In the genomic region with DNA sequence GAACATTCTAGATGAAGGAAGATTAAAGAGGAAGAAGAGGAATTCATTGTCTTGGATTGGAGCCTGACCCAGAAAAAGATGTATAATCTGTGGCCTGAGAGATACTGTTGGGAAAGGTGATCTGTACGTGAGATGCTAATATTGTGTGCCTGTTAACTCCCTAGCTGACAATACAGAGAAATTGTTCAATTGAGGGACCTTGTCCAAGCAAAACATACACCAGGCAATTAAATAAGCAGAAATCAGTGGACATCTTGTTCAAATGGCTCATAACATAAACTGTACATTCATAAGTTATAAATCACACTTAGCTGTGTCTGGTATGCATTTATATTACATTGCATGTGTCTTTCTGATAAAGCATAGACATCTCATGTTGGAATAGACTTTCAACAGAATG, we compare ENCODE assay signal across 30 mouse cellular contexts.
"Had no signal": no experiment of that assay in that cellular context is flagged by ENCODE, and none has a peak within 500 bp of the region (broad histone marks: within the 10 kb centered on the region; RNA-seq: fewer than 3 reads in every experiment).

No protein-coding gene starts in this region.

- H3K36me3 ChIP-seq: limb, embryonic 10.5 days; limb, embryonic 12.5 days; limb, embryonic 13.5 days; limb, embryonic 15.5 days; liver, embryonic 12.5 days; liver, embryonic 13.5 days; liver, embryonic 15.5 days; lung, embryonic 15.5 days; midbrain, embryonic 10.5 days; midbrain, embryonic 12.5 days; midbrain, embryonic 15.5 days; neural tube, embryonic 12.5 days had no signal

- H3K4me2 ChIP-seq: limb, embryonic 12.5 days; limb, embryonic 13.5 days; limb, embryonic 15.5 days; liver, embryonic 11.5 days; liver, embryonic 12.5 days; liver, embryonic 13.5 days; liver, embryonic 15.5 days; lung, embryonic 14.5 days; lung, embryonic 15.5 days; midbrain, embryonic 12.5 days; midbrain, embryonic 15.5 days; neural tube, embryonic 12.5 days had no signal

- H3K9me3 ChIP-seq: limb, embryonic 15.5 days; lung, embryonic 15.5 days; midbrain, embryonic 12.5 days; midbrain, embryonic 15.5 days; neural tube, embryonic 12.5 days had no signal

- ATAC-seq: liver, embryonic 12.5 days; liver, postnatal 0 days; lung, postnatal 0 days; midbrain, embryonic 15.5 days; midbrain, embryonic 16.5 days had no signal

- H3K4me1 ChIP-seq: limb, embryonic 10.5 days; limb, embryonic 12.5 days; liver, embryonic 12.5 days; liver, embryonic 13.5 days; liver, embryonic 15.5 days; lung, embryonic 15.5 days; midbrain, embryonic 10.5 days; midbrain, embryonic 12.5 days; midbrain, embryonic 15.5 days; neural tube, embryonic 12.5 days had no signal

- H3K4me3 ChIP-seq: left cerebral cortex, adult 2 months; limb, embryonic 10.5 days; limb, embryonic 12.5 days; limb, embryonic 13.5 days; limb, embryonic 15.5 days; liver, embryonic 12.5 days; liver, embryonic 13.5 days; liver, embryonic 15.5 days; lung, embryonic 15.5 days; megakaryocyte, embryonic 14.5 days; midbrain, embryonic 10.5 days; midbrain, embryonic 12.5 days; midbrain, embryonic 15.5 days; myocyte; neural tube, embryonic 12.5 days had no signal

- H3K27ac ChIP-seq: left cerebral cortex, adult 2 months; limb, embryonic 10.5 days; limb, embryonic 12.5 days; limb, embryonic 13.5 days; limb, embryonic 15.5 days; liver, embryonic 12.5 days; liver, embryonic 13.5 days; liver, embryonic 14.5 days; liver, embryonic 15.5 days; lung, embryonic 15.5 days; macrophage; midbrain, embryonic 10.5 days; midbrain, embryonic 12.5 days; midbrain, embryonic 15.5 days; neural tube, embryonic 12.5 days had no signal

- H3K9ac ChIP-seq: limb, embryonic 12.5 days; limb, embryonic 13.5 days; limb, embryonic 15.5 days; liver, embryonic 12.5 days; liver, embryonic 13.5 days; liver, embryonic 14.5 days; liver, embryonic 15.5 days; liver, postnatal 0 days; lung, embryonic 14.5 days; lung, embryonic 15.5 days; midbrain, embryonic 12.5 days; midbrain, embryonic 15.5 days; neural tube, embryonic 12.5 days had no signal

- DNase-seq: liver; liver, embryonic 13.5 days; liver, postnatal 0 days; lung, adult 18-20 months; lung, adult 2 months; lung, embryonic 14.5 days; lung, postnatal 10 days; lung, postnatal 14 days; lung, postnatal 36 days; lung, postnatal 4 days; midbrain, embryonic 14.5 days had no signal

- H3K27me3 ChIP-seq: limb, embryonic 12.5 days; limb, embryonic 13.5 days; limb, embryonic 15.5 days; liver, embryonic 12.5 days; liver, embryonic 13.5 days; liver, embryonic 15.5 days; lung, embryonic 15.5 days; midbrain, embryonic 12.5 days; midbrain, embryonic 15.5 days; neural tube, embryonic 12.5 days had no signal
